Mouse (Mus musculus) lung, postnatal 10 days (tissue): Measurements from ENCODE around the gene Exoc7.
"Not testable (repeated sequence)": the region's sequence is repeated elsewhere in the genome, so short reads cannot be mapped to it uniquely, and the experiment has no call there.

Source experiments
- DNase-seq: peaks from one replicate; pipeline ENCODE4 v3.0.0; 2021

Exoc7 gene

DNA sequence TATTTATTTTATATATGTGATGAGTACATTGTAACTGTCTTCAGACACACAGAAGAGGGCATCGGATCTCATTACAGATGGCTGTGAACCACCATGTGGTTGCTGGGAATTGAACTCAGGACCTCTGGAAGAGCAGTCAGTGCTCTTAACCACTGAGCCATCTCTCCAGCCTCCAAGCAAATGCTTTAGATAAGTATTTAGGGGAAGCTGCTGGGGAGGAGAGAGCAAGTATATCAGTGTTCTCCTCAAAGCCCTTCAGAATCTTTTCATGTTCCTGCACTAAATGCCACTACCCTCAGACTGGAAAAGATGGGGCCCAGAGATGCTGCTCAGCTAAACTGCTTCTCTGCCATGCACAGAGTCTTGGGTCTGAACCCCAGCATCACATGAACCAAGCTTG lies 29.8 kb downstream of the Exoc7 start:
- not testable (repeated sequence) for DNase-seq

DNA sequence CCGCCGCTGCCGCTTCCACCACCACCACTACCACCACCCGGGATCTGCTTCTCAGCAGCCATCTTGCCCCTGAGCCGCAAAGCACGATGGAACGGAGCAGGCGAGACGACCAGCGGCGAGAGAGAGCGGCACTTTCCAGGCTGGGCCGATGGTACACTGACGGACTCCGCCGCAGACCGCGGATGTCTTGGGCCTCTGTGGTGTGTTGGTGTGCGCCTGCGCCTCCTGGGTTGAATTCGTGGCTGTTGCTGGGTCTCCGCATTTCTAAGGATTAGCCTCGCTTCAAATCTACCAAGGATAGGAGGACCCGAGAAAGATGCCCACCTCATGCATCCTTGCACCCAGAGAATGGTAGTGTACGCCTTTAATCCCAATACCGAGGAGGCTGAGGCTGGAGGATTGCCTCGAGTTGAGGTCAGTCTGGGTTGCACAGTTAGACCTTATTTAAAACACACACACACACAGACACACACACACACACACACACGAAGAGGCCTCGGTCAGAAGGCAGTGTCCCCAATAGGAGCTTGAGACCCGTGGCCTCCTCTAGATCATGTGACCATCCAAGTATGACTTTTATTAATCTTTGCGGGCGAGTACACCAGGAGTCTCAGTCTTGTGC lies 32.9 kb downstream of the Exoc7 start, which contains the start of gene Srp68:
Gene Srp68, minus strand, starts transcription at position 173 of the 622 bp plus-strand sequence.
- peak; percentile 97 for DNase-seq

DNA sequence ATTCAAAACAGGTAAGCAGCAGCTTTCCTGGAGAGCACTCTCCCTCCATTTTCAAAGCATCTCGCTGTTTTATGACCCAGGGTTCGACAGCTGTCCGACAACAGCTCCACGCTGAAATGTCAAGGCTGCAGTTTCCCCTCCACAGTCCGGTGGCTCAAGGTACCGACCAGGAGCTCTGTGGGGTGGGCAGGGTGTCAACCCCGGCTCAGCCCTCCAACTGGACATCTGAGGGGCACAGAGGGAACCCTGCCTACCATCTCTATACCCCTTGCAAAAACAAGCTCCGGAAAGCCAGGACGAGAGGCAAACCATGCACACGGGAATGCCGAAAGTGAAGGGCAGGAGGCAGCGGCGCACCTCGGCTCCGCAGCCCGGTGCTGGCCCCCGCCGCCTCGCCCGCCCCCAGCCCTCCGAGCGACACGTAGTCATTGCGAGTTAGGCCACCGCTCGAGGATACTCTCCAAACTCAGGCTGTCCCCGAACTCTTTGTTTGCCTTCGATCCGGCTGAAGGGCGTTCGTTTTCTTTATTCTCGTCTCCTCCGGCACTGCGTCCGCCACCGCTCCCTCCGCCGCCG lies 33.5 kb downstream of the Exoc7 start:
- DNase-seq: no peak

DNA sequence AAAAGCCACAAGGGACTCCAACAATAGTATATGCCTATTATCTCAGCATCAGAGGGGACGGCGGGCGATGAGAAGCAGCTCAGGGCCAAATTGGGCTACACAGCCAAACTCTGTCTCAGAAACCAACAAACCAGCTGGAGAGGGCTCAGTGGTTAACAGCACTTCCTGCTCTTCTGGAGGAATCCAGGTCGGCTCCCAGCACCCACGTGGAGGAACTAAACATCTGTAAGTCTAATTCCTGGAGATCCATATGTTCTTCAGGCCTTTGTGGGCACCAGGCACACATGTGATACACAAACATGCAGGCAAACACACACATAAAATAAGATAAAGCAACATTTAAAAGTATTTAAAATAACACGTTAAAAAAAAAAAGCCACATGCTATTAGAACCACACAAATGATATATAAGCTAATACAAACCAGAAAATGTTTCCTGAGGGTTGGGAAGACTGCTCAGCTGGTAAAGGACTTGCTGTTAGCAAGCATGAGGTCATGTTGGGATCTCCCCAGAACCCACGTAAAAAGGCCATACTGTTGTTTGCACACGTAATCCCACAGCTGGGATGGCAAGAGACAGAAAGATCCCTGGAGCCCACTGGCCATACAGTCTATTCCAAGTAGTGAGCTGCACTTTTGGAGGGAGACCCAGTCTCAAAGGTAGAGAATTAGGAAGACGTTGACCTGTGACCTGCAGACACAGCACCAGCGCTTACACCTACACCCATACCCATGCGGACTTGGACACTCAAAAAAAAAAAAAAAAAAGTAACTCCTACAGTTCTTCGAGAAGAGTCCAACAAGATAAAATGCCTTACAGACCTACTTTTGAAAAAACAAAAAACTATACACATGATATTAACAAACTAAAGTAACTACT lies 34.2 kb downstream of the Exoc7 start:
- DNase-seq: no peak

DNA sequence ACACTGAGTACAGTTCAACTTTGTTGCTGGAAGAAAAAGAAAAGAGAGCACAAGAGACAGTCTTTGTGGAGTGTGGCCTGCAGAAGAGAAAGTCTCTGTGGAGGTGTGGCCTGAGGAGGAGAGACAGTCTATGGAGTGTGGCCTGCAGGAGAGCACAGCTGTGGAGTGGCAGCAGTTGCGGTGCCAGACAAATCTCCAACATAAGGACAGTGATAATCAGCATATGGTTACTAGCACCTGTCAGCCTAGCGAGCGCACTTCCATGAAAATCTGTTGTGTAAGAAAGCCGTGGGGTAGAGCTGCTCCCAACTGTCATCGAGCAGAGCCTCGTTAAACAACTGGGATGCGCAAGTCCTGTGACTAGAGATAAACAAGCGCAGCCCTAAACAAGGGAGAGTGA lies 37.5 kb downstream of the Exoc7 start:
- DNase-seq: no peak

DNA sequence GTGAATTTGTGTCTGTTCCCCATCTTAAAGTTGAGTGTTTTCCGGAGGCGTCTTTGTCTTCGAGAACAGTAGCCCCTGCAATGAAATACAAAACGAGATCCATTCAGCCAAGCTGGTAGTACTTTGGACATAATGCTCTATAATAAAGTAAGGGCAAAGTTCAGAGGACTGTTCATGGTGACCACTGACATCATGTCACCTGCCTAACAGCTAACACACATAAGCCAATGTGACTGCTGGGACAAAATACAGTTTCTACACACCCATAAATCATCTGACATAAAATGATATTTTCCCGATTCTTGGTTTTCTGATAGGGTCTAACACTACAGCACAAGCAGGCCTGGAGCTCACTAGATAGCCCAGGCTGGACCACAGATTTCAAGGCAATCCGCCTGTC lies 38.7 kb downstream of the Exoc7 start:
- no peak for DNase-seq

DNA sequence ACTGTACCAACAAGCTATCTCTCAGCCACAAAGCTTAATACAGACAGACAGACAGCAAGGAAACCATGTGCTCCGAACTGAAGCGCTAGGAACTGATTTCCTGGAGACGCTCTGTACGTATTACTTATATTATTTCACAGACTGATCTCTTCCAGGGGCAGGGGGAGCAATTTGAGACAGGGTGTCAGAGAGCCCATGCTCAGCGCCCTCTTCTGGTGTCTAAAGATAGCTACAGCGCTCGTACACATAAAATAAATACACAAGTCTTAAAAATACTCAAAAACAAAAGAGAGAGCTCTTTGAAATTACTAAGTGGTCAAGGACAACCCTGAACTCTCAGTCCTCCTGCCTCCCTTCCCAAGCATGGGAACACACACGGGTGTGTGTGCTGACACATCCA lies 39.4 kb downstream of the Exoc7 start:
- DNase-seq: no peak

DNA sequence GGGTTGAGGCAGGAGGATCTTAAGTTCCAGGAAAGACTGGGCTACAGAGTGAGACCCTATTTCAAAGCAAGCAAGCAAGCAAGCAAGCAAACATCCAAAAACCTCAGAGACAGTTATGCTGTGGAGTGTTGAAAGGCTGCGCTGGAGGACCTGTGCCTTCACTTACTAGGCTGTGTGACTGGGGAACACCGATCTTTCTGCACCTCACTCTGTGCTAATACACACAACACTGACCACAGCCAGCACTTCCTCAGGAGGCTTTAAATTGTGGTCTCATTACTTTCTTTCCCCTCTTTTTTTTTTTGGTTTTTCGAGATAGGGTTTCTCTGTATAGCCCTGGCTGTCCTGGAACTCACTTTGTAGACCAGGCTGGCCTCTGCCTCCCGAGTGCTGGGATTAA lies 41.2 kb downstream of the Exoc7 start:
- no peak for DNase-seq

DNA sequence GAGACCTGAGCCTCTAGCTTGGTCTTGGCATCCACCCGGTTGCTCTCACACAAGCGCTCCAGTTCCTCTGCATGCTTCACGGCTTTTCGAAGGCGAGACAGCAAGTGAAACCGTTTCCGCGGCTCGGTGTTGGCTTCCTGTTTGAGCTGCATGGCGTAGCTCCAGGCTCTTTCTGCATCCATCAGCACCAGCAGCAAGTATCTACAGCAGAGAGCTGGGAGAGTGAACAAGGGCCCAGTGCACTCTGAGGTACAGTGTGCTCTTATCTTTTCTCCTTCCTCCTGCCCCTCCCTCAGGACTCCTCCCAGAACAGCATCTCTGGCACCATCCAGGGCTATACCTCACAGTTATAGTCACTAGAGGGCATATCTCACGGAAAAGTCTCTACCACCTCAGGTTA lies 41.7 kb downstream of the Exoc7 start:
- DNase-seq: no peak

DNA sequence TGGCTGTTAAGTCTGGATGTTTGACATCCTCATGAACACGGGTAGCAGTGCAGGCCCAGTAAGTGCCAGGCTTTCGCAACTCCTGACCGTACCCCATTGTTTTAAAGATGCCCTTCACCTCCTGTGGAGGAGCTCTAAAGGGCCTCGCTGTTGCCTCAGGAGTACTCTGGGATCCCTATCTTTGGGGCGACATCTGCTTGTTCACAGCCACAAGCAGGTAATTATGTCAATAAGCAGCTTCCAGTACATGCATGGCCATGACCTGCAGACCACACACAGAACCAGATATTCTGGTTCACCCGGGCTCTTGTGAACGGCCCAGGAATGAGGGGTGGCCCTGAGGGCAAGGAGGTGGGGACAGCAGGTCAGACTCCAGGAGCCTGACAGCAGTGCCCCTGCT lies 46.8 kb downstream of the Exoc7 start:
- DNase-seq: peak; percentile 64

DNA sequence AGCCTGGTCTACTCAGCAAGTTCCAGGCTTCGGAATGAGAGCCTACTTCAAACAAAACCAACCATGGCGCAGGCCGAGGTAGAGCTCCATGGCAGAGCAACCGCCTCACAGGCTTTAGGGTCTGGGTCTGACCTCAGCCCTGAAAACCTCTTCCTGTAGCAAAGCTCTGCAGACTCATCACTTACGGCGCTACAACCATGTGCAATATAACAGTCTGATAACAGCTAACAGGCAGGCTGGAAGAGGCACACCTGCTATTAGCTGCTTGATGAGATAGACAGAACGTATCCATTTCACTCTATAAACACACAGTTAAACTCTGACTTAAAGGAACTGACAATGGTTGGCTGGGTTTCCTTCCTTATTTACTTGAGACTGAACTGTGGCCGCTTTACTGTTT lies 47.6 kb downstream of the Exoc7 start:
- DNase-seq: no peak

DNA sequence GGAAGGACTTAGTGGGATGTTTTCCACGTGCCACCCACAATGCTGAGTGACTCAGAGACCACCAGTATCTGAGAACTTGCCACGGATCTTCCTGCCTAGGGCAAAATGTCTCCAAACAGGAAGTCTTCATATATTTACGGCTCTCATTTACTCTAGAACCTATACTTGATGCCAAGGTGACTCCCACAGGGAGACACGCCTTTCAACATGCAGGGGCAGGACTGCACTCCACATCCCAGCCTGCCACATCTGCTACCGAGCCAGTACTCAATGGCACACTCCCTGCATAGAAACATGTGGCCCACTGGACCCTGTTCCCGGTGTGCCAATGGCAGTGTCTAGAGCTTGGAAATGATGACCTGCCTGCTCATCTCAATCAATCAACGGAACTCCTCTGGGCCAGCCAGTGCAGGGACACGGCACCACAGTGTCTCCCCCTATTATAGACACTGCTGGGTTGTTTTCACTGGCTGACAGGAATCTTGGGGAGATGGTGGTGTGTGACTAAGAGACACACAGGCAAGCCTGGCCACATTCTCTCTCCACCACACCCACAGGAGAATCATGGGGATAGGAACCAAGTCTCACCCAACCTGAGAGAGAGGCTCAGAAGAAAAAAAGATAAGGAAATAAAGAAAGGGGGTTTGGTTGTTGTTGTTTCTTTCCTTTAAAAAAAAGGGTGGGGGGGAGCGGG lies 50.9 kb downstream of the Exoc7 start:
- DNase-seq: no peak

DNA sequence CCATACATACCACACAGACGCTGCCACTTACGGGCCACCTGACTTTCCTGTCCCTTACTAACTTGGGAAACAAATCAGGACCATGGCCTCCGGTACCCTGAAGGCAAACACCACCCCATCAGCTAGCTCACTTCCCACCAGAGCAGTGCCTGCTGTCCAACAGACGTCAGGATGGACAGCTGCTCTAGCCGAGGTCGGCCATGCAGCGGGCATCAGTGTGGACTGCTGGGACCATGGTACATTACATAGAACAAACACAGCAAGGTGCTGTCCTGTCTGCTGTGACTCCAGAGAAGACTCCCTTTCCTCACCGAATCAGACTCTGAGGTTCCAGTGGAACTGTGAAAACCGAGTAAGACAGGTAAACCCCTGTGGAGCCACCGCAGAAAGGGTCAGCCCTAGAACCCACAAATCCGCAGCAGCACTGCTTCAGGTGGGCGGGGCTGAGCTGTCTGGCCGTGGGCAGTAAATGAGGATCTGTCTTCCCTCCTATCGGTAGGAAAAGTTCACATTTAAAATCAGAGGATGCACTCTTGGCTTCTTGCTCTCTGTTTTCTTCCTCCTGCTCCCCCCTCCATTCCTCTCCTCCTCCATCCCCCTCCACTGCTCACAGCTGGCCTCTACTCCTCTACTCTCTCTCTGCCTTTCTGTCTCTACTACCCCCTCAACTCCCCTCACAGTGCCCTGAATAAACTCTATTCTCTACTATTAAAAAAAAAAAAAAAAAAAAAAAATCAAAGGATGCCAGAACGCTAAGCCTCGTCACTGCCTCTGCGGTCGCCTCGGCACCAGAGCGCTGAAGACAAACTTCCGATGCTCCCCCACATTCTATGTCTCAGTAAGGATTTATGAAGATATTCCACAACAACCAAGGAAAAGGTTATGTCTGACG lies 51.7 kb downstream of the Exoc7 start:
- no peak for DNase-seq

DNA sequence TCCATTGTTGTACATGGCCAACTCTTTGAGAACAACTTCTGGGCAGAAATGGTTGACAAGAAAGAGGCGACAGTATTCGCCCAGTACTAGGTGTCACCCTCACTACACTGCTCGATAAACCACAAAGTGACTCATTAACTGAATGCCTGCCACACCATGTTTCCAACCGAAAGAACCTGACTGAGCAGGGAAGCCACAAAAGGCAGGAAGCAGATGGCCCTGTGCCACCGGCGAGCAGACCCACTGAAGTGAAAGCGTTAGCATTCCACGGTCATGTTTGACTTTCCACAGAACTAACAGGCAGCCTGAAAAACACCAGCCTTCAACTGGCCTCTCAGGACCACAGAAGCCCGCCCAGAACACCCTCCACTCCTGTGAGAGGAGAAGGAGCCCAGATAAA lies 52.4 kb downstream of the Exoc7 start:
- DNase-seq: peak; percentile 44

DNA sequence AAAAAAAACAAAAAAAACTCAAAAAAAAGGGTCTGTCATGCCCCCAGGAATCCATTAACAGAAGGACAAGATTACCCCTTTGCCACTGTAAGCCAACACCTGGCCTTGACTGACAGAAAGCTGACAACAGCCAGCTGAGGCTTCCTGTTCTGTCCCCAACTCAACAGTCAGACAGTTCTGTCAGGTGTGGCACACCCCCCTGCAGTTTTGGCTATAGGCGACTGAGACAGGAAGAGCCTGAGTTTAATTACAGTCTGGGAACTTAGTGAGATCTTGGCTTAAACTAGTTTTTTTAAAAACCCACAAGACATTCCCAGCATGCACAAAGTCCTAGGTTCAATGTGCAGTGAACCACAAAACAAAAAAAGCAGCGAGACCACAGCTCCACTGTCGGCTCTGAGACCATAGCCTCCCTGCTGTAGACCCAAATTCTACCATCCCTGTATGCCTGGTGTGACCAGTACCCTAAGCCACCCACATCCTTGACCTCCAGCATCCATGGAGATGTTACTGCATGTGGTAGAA lies 53.9 kb downstream of the Exoc7 start:
- DNase-seq: no peak

DNA sequence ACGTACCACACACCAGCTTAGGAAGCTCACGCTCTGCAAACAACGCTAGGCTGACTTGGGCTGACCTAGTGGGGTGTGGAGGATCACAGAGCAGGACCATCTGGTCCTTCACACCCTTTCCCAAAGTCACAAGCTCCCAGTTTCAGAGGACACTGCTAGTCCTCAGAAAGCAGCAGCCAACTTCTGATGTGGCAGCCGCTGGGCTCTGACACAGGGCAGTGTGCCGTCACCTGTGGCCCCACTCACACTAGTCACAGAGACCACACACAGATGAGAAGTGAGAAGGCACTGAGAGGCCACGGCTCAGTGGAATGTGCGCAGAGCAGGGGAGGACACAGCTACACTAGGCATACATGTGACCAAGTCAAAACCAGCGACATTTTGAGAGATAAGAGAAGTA lies 56.1 kb downstream of the Exoc7 start:
- no peak for DNase-seq

DNA sequence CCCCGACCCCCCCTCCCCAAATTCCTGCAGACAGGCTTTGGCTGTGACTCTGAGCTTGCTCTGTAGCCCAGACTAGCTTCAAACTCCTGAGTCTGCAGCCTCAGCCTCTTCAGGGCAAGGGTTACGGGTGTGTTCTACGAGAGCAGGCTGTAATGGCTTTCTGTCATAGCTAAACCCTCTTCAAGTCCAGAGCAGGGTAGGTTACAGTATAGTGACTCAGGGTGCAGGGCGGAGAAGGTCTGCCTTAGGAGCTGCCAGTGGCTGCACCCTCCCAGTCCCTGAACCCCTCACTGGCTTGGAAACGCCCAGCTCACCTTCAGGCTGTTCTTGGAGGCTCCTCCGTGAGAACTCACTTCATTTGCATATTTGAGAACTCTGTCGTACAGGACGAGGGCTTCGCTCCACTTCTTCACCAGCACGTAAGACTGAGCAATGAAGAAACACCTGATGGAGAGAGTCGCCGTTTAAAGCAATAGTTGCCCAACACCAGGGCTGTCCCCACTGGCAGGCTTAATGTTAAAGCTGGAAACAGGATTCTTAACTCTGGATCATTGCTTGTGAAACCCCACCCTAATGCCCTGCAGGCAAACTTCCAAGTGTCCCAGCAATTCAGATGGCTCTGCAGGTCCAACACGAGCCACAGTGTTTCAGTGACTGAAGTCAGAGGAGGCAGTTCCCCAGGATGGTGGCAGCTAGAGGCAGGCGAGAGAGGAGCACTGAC lies 59.4 kb downstream of the Exoc7 start:
- no peak for DNase-seq

DNA sequence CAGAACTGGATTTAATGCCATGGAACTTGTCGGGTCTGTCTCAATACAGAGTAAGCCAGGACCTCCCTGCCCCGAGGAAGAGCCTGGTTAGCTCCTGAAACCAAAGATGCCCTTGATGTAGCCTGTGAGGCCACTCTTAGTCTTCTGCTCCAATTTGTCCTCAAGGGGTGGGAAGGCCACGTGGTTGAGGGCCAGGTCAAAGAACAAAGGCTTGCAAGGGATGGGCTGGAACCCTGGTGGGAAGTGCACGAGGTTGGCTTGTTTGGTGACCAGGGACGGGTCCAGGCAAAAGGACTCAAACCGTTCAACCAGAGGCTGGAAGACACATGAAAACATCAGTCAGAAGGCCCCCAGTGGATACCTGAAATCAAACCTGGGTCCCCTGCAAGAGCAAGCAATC lies 61.4 kb downstream of the Exoc7 start:
- no peak for DNase-seq

DNA sequence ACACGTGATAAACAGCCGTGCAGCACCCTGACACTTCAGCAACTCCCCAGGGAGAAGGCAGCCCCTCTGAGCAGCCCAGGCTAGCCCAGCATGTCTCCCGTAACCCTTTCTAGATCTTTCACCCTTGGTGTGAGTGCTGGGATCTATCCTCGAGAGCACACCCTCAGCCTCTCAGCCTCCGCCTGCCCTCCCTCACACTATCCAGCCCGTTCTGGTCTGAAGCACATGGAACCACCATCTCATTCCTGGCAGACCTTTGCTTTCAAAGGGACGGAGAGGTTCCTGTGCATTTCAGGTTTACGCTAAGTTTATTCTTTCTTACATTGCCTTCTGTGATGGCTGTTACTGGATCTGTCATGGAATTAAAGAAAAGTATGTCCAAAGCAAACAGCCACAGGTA lies 62.5 kb downstream of the Exoc7 start:
- no peak for DNase-seq

DNA sequence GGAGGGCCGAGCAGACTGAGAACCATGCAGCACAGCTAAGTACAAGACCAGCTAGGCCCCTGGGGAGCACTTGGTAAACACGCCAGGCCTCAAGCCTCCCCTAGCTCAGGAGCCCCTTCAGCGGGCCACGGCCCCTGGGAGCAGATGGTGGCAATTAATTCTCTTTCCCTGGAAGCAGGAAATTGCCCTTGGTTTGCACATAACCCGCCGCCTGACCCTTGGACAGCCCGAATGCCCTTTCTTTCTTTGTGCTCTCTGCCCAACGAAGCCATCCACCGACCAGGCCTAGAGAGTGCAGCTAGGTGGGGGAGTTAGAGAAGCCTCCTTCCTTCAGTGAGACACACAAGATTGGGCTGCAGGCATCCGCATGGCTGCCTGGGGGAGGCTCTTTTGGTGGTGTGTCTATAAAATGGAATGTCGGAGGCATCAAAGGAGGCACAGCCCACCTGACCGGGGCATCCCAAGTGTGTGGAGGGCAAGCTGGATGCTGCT lies 65.2 kb downstream of the Exoc7 start:
- no peak for DNase-seq

DNA sequence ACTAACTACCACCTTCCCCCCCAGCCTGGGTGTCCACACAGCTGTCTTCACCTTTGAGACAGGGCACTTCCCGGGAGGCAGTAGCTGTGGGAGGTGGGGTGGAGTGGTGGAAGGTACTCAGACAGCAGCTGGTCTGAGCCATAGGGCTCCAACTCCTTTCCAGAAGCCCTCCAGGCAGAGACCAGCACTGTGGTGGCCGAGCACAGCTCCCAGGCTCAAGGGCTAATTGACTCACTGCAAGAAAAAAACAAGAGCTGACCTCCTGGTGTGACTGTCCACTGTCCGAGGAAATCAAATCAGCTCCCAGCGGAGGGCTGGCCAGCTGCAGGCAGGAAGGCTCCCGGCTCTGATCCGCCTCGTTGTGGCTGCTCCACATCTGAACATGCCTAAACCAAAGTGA lies 67.2 kb downstream of the Exoc7 start:
- no peak for DNase-seq
